Mouse (Mus musculus) gastrocnemius, adult 2 months (tissue): ENCODE data around the gene Usp10. TPM values are rescaled to one million over a fixed set of nuclear protein-coding genes. Genes with fewer than 3 reads are reported as not detected.

Experiments
- DNase-seq: peaks from one replicate; pipeline ENCODE4 v3.0.0; 2022
- H3K27ac ChIP-seq: fragments of 200-600 bp; 2 replicates; pipeline ENCODE4 v1.8.1; 2022; ENCODE audit warnings: mild to moderate bottlenecking
- H3K4me3 ChIP-seq: fragments of 200-600 bp; 2 replicates; pipeline ENCODE4 v1.8.1; 2022; ENCODE audit warnings: mild to moderate bottlenecking, moderate library complexity
- CTCF ChIP-seq: fragments of 200-600 bp; IDR thresholded peaks from 2 replicates; pipeline ENCODE4 v1.8.1; 2022; ENCODE audit warnings: antibody characterized with exemption, mild to moderate bottlenecking, moderate library complexity
- intact Hi-C: fragments of 180-260 bp; cut with DNase I; formaldehyde crosslinking; loops from one replicate; pipeline ENCODE4 v1.15.1; 2025
- total RNA-seq, 2 experiments: library from RNA; stranded (reverse); gene quantifications; 2 replicates each; pipeline ENCODE4 v1.2.3; 2021

Gene Usp10
- total RNA-seq, 2 experiments from 2014 or later = 56.9 to 73.9 TPM

DNA sequence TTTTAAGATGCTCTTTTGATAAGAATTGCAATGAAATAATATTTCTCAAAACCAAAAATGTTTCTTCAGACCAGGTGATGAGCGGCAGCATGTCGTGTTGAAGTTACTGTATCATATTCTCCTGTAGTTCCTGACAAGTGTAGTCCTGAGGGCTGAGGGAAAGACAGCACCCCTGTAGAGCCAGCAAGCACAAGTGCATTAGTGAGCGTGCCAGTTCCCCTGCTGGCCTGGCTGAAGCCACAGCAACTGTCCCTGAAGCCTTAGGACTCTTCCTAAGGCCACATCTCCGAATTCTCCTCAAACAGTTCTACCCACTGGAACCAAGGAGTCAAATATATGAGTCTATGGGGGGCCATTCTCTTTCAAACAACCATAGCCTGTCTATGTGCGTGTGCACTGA is 13.1 kb downstream of the Usp10 start:
- no peak for TF ChIP-seq CTCF
- Histone ChIP-seq H3K27ac (no peak overlapping the region), H3K4me3 (no peak overlapping the region)
- intact Hi-C loops = loop anchor here (10.0 kb wide), 1 partner anchor 228 kb away; no protein-coding TSS in a partner anchor
- DNase-seq = no peak

DNA sequence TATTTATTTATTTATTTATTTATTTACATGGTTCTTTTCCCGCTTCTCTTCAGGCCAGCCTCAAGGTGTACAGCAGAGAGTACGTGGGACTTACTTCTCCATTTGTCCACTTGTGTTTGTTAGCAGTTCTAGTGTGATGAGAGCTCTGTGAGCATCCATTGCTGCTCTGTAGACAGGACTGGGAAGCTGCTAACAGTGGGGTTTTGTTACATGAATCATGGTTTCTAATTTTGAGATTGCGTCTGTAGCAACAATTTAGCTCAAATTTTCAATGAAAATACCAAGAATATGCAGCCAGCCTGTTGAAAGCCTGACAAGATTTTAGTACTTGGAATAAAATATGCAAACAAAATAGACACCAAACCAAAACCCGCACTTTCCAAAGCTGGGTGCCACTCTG is 15.3 kb downstream of the Usp10 start:
- no peak for DNase-seq
- no peak for TF ChIP-seq CTCF
- intact Hi-C loops = loop anchor here (5.0 to 10.0 kb wide), 3 partner anchors 38 to 231 kb away; no protein-coding TSS in a partner anchor
- Histone ChIP-seq H3K4me3 (no peak overlapping the region), H3K27ac (no peak overlapping the region)

DNA sequence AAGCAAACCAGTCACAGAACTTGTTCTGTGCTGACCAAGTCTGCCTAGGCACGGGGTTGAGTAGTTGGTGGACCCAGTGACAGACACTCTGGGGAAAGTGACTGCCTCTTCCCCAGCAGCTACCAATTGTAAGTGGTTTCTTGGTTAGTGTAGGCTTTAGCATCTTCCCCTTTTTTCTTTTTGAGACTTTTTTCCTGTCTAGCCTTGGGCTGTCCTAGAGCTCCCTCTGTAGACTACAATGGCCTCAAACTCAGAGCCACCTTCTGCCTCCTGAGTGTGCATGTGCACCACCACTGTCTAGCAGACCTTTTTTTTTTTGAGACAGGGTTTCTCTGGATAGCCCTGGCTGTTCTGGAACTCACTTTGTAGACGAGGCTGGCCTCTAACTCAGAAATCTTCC is 16.3 kb downstream of the Usp10 start:
- no peak overlapping the region for H3K27ac ChIP-seq
- peak; percentile 44; the same call in 1 of the 2 replicates for TF ChIP-seq CTCF
- intact Hi-C loops = loop anchor here (5.0 to 10.0 kb wide), 3 partner anchors 39 to 232 kb away; no protein-coding TSS in a partner anchor

DNA sequence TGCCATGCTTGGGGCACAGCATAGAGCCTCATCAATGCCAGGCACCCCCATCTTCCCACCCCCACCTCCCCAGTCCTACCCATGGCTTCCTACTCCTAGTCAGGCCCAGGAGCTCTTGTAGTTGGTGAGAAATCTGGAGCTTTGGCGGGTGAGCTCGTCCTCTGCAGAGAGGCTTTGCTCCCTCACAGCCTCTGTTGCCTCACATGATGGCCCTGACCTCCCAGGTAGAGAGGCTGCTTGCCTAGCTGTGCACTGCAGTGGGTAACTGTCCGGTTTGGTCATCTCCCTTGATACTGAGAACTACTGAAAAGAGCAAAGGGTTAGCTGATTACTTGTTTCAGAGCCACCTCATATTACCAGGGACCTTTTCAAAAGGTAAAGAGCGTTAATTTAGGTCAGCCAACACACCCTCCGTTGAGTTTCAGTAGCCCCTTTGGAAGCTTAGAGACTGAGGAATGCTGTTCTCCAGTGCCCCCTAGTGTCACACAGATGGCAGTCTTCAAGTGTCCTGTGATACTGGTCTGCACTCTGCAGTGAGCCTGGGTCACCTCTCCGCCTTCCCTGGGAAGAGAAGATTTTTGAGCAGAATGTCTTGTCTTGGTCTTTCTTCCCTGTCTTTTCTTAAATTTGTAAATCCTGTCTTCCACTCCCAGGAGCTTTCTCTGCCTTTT is 17.4 kb downstream of the Usp10 start:
- Histone ChIP-seq H3K27ac (no peak overlapping the region), H3K4me3 (no peak overlapping the region)
- TF ChIP-seq CTCF = peak; percentile 89
- DNase-seq = peak; percentile 43
- intact Hi-C loops = loop anchor here (5.0 to 10.0 kb wide), 3 partner anchors 40 to 233 kb away; no protein-coding TSS in a partner anchor

More for the DNA sequence above, 16.3 kb downstream of the Usp10 start:
- H3K4me3 ChIP-seq = no peak overlapping the region
- DNase-seq = no peak

DNA sequence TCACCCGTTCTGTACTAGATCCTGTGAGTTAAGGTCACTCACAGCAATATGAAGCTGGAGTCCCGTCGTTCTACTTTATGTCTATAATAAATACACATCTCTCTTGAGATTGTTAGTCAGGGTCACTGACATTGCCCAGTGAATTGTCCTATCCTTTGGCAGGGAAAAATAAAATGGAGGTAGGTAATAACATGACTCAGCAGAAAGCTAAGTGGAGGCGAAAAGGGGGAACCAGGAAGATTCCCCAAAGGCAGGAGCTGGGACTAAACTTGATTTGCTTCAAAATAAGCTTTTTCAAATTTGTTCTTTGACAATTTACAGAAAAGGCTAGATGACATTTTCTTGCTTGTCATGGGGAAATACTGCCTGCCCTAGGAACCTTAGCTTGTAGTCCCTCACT is 21.2 kb downstream of the Usp10 start:
- H3K27ac ChIP-seq = no peak overlapping the region
- intact Hi-C loops = no loop called here
- no peak for TF ChIP-seq CTCF
- H3K4me3 ChIP-seq = no peak overlapping the region
- DNase-seq = no peak

DNA sequence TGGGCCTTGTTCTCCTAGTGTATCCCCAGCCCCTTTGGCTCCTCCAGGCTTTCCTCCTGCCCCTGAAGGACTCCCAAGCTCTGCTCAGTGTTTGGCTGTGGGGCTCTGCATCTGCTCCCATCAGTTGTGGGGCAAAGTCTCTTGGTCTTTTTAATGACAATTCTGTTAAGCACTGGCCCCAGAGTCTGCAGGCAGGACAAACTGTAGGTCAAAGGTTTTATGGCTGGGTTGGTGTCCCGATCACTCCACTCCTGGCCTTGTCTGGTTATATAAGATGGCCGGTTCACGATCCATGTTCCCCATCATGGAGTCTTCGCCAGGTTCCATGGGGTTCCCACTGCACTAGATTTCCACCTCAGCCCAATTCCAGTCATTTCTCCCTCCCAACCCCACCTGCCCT is 23.5 kb downstream of the Usp10 start:
- no peak for DNase-seq
- TF ChIP-seq CTCF = no peak
- no peak overlapping the region for H3K4me3 ChIP-seq
- H3K27ac ChIP-seq = no peak overlapping the region
- intact Hi-C loops = no loop called here

DNA sequence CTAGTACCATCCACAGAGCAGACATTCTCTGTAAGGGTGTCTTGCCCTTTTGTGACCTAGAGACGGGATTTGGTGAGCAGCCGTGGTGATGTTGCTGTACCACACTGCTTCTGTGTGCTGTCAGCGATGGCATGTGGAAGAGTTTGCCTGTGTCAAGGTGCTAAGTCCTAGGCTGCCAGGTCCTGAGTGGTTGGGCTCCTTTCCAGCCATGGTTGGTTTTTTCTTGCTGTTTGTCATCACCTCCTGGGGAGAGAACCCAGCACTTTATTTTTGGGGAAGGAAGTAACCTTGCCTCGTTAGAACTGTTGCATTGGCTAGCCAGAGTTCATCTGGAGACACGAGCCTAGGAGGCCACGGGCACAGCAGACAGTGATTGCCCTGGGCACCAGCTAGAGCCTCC is 25.4 kb downstream of the Usp10 start:
- no peak overlapping the region for H3K4me3 ChIP-seq
- no peak overlapping the region for H3K27ac ChIP-seq
- no peak for DNase-seq
- no peak for TF ChIP-seq CTCF
- intact Hi-C loops = no loop called here

DNA sequence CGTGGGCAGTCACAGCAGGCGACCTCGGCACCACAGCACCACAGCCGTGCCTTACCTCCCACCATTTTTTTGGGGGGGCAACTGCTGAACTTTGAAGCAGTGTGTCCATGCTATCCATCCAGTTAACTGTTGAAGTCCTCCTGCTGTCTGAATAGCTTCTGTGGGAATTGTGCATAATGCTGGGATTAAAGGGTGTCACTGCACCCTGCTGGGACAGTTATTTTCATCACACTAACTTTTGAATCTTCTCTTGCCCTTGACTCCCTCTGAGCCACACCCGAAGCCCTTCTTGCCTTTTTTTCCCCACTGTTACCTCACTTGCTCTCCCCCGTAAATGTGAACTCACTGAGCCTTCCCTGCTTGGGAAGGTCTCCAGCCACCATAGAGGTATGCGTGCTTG is 28.3 kb downstream of the Usp10 start:
- Histone ChIP-seq H3K4me3 (no peak overlapping the region), H3K27ac (no peak overlapping the region)
- TF ChIP-seq CTCF = no peak
- intact Hi-C loops = no loop called here
- DNase-seq = no peak

DNA sequence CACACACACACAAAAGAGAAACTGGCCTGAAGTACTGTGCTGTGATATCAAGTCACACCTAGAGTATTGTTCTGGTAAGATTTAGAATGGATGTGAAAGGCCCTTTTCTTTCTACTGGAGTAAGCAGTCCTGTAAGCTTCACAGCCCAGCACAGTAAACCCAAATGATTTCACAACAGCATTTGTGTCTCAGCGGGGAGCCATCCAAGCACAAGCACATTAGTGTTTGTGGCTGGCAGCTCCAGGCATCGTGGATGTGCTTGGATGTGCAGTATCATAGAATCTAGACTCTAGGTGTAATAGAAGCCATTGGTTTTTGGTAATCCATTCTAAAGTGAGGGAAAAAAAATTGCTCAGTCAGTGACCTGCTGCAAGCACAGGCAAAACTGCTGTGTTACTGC is 29.2 kb downstream of the Usp10 start:
- TF ChIP-seq CTCF = no peak
- Histone ChIP-seq H3K27ac (no peak overlapping the region), H3K4me3 (no peak overlapping the region)
- no peak for DNase-seq
- intact Hi-C loops = no loop called here

DNA sequence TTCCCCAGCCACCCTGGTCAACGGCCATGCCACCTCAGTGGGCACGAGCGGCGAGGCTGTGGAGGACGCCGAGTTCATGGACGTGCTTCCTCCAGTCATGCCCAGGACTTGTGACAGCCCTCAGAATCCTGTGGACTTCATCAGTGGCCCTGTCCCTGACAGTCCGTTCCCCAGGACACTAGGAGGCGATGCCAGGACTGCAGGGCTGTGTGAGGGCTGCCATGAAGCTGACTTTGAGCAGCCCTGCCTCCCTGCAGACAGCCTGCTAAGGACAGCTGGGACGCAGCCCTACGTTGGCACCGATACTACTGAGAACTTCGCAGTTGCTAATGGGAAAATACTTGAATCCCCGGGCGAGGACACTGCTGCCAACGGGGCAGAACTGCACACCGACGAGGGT is 31.3 kb downstream of the Usp10 start:
- intact Hi-C loops = no loop called here
- Histone ChIP-seq H3K4me3 (no peak overlapping the region), H3K27ac (no peak overlapping the region)
- DNase-seq = no peak
- no peak for TF ChIP-seq CTCF

DNA sequence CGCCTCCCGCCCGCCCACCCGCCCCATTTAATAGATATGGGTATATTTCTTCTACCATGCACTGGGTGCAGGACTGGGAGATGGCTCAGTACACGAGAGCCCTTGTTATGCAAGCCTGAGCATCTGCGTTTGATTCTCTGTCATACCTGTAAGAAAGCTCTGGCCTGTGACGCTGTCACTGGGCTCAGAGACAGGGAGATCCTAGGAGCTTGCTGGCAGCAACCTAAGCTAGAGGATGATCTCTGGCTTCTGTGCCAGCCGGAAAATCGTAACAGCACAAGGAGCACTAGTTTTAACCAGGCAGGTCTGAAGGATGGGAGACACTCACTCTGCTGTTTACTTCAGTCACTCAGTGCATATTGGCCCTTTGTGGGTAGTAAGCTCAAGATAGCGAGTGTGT is 33.5 kb downstream of the Usp10 start:
- intact Hi-C loops = loop anchor here (1.0 kb wide), 1 partner anchor 135 kb away; no protein-coding TSS in a partner anchor
- Histone ChIP-seq H3K4me3 (no peak overlapping the region), H3K27ac (peak overlapping the region; percentile 31; the same call in 1 of the 2 replicates)
- TF ChIP-seq CTCF = no peak
- no peak for DNase-seq

DNA sequence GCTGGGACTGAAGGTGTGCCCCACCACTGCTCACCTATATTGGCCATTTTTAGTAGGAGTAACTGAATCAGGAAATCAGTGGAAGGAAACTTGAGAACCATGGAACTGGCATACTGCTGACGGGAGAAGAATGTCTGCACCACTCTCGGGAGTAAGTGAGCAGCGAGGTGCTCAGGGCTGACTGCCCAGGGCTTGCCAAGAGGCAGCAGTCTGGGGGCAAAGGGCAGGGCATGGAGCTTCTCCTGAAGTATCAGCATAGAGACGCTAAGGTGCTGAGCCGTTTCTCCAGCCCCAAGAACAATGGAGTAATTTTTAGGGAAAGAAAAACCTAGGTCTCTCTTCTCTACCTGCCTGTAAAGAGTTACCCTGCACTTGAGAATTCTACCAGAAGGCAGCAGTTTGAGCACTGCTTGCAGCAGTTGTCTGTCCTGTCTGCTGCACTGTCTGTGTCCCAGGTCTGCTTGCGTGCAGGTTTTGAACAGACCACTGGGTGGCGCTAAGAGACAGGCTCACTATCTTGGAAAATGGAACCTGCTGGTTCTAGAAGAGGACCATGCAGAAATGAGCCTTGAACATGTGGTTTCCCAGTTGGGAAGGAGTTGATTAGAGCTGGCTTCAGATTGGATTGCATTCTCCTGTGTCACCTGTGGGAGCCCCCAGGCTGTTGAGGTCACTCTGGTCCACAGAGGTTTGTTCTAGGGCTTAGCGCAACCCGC is 34.1 kb downstream of the Usp10 start:
- peak overlapping the region; percentile 31; the same call in 1 of the 2 replicates for H3K27ac ChIP-seq
- intact Hi-C loops = loop anchor here (1.0 kb wide), 1 partner anchor 134 kb away; no protein-coding TSS in a partner anchor
- H3K4me3 ChIP-seq = no peak overlapping the region
- TF ChIP-seq CTCF = peak; percentile 100
- DNase-seq = peak; percentile 78

DNA sequence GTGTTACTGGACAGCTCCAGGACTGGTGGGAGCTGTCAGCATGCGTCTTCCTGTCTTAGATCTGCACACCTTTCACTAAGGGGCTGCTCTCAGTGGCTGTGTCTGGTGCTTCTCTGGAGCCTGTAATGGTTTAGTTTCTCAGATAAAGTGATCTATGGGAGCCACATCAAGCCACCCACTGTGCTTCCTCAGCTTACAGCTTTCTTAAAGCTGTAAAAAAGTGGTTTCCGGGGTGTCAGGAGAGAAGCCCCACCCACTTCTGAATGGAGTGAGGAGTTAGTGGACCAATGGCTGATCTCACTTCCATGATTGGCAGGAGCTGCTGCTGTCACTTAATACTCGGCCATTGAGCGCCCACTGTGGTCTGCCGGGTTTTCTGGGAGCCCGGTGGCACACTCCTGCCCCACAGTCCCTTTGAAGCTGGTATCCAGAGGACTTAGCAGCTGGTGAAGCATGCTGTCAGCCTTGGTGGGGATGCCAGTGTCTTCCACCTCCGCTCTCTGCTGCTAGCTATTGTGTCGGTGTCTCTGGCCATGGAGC is 36.2 kb downstream of the Usp10 start:
- H3K27ac ChIP-seq = no peak overlapping the region
- no peak for TF ChIP-seq CTCF
- DNase-seq = no peak
- intact Hi-C loops = loop anchor here (5.0 kb wide), 1 partner anchor 51 kb away; no protein-coding TSS in a partner anchor
- no peak overlapping the region for H3K4me3 ChIP-seq
